Mouse (Mus musculus): Measurements from ENCODE around the gene Rps24. TPM values are rescaled to one million over a fixed set of nuclear protein-coding genes. Genes with fewer than 3 reads are reported as not detected.
A peak's percentile ranks its signal among the peaks of the same experiment; 100 is the strongest.

Gene Rps24
- polyA plus RNA-seq, 2 experiments = 888 to 1,839 TPM

GRCm38 (mm10) chr14:24530228-24530627 is 43.3 kb downstream of the Rps24 start:
- Histone ChIP-seq H3K9me3 (ENCODE audit: control insufficient read depth, low read length) (no peaks in the 10 kb centered on the region), H3K27me3 (ENCODE audit: control insufficient read depth, insufficient read depth, low read length) (no peaks in the 10 kb centered on the region), H3K27ac (no peak overlapping the region), H3K9ac (replicated peaks) (no peak overlapping the region), H3K4me2 (ENCODE audit: low read depth) (no peak overlapping the region), H3K4me1 (replicated peaks; ENCODE audit: control insufficient read depth in 2 of 2, insufficient read depth in 2 of 2, low read length in 1 of 2) (no peaks in the 10 kb centered on the region), H3K36me3 (replicated peaks; ENCODE audit: control insufficient read depth, insufficient read depth, low read depth) (no peaks in the 10 kb centered on the region), H3K4me3 (ENCODE audit: insufficient read depth in 1 of 2, low read depth in 2 of 2, low read length in 2 of 2) (no peak overlapping the region)
- ATAC-seq (ENCODE audit: insufficient read depth) (no peak), DNase-seq (ENCODE audit: low read depth in 3 of 3, low spot score in 3 of 3) (no peak)
- 10% methylated on average over 5 of the region's 6 CpGs for WGBS (ENCODE audit: insufficient replicate concordance)
- TF ChIP-seq CTCF (IDR thresholded peaks at IDR 0.05; ENCODE audit: low read depth) (no peak), EP300 (IDR thresholded peaks at IDR 0.05; ENCODE audit: low read depth) (no peak)

DNA sequence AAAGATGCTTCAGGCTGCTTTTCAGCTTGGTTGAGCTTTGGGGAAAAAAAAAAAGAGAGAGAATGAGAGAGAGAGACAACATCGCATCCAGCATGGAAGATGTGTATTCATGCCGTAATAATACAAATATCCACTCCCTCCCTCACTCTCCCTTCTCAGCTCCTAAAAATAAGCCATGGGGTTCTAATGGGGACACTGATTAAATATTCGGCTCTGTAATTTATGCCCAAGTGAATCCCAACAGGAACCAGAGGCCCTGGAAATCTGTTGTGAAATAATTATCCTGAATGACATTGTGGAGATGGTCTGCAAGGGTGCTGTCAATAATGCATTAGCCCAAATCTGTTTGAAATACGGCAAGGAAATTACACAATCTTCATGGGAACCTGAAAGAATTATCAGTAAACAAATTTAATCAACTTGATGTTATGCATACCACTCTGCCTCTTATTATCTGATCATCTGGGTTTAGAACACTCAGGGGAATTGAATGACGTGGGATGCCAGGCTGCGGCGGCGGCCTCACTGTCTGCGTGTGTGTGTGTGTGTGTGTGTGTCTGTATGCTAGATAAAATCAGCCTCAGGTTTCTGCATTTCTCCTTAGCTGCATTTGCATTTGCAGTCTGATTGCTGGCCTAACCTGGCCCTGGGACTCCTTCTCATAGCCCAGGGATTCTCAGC is 48.1 kb downstream of the Rps24 start:
- H3K36me3 ChIP-seq (replicated peaks; ENCODE audit: control insufficient read depth, insufficient read depth, low read depth) = no peaks in the 10 kb centered on the region
- H3K9ac ChIP-seq (replicated peaks) = no peak overlapping the region
- 75% methylated on average over 9 of the region's 9 CpGs for WGBS (ENCODE audit: insufficient replicate concordance)
- no peak overlapping the region for H3K27ac ChIP-seq
- H3K4me1 ChIP-seq (replicated peaks; ENCODE audit: control insufficient read depth in 2 of 2, insufficient read depth in 2 of 2, low read length in 1 of 2) = no peaks in the 10 kb centered on the region
- no peak overlapping the region for H3K4me3 ChIP-seq (ENCODE audit: insufficient read depth in 1 of 2, low read depth in 2 of 2, low read length in 2 of 2)
- no peaks in the 10 kb centered on the region for H3K27me3 ChIP-seq (ENCODE audit: control insufficient read depth, insufficient read depth, low read length)
- TF ChIP-seq EP300 (IDR thresholded peaks at IDR 0.05; ENCODE audit: low read depth) (no peak), CTCF (IDR thresholded peaks at IDR 0.05; ENCODE audit: low read depth) (no peak)
- H3K9me3 ChIP-seq (ENCODE audit: control insufficient read depth, low read length) = no peaks in the 10 kb centered on the region
- ATAC-seq (ENCODE audit: insufficient read depth) = no peak
- H3K4me2 ChIP-seq (ENCODE audit: low read depth) = no peak overlapping the region
- no peak for DNase-seq (ENCODE audit: low read depth in 3 of 3, low spot score in 3 of 3)

DNA sequence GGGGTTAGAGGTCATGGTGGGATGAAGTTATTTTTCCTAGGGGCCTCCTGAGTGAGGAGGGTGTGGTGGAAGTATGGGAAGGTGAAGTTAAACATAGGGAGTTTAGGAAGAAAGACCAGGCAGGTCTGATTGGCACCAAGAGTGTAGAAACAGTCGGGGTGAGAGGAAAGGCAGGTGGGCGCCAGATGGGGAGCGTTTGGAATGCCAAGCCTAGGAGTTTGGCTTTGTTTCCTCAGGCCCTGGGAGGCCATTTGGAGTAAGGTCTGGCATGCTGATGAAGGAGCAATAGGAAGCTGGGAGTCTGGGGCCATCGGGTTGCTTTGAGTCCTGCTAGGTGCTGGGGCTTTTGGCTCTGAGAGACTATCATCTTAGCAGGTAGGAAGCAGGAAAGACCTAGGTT is 56.0 kb downstream of the Rps24 start:
- 52% methylated on average over 4 of the region's 4 CpGs for WGBS (ENCODE audit: insufficient replicate concordance)
- Histone ChIP-seq H3K4me3 (ENCODE audit: insufficient read depth in 1 of 2, low read depth in 2 of 2, low read length in 2 of 2) (no peak overlapping the region), H3K4me1 (replicated peaks; ENCODE audit: control insufficient read depth in 2 of 2, insufficient read depth in 2 of 2, low read length in 1 of 2) (no peaks in the 10 kb centered on the region), H3K9ac (replicated peaks) (no peak overlapping the region), H3K36me3 (replicated peaks; ENCODE audit: control insufficient read depth, insufficient read depth, low read depth) (no peaks in the 10 kb centered on the region), H3K27me3 (ENCODE audit: control insufficient read depth, insufficient read depth, low read length) (no peaks in the 10 kb centered on the region), H3K4me2 (ENCODE audit: low read depth) (no peak overlapping the region), H3K9me3 (ENCODE audit: control insufficient read depth, low read length) (no peaks in the 10 kb centered on the region), H3K27ac (no peak overlapping the region)
- DNase-seq (ENCODE audit: low read depth in 3 of 3, low spot score in 3 of 3) (no peak), ATAC-seq (ENCODE audit: insufficient read depth) (no peak)
- TF ChIP-seq CTCF (IDR thresholded peaks at IDR 0.05; ENCODE audit: low read depth) (no peak), EP300 (IDR thresholded peaks at IDR 0.05; ENCODE audit: low read depth) (no peak)

GRCm38 (mm10) chr14:24544057-24544456 is 57.1 kb downstream of the Rps24 start:
- DNase-seq (ENCODE audit: low read depth in 3 of 3, low spot score in 3 of 3) = no peak
- no peaks in the 10 kb centered on the region for H3K9me3 ChIP-seq (ENCODE audit: control insufficient read depth, low read length)
- no peak overlapping the region for H3K9ac ChIP-seq (replicated peaks)
- H3K4me2 ChIP-seq (ENCODE audit: low read depth) = no peak overlapping the region
- no peak overlapping the region for H3K27ac ChIP-seq
- H3K36me3 ChIP-seq (replicated peaks; ENCODE audit: control insufficient read depth, insufficient read depth, low read depth) = no peaks in the 10 kb centered on the region
- no peak overlapping the region for H3K4me3 ChIP-seq (ENCODE audit: insufficient read depth in 1 of 2, low read depth in 2 of 2, low read length in 2 of 2)
- ATAC-seq (ENCODE audit: insufficient read depth) = no peak
- no peaks in the 10 kb centered on the region for H3K27me3 ChIP-seq (ENCODE audit: control insufficient read depth, insufficient read depth, low read length)
- H3K4me1 ChIP-seq (replicated peaks; ENCODE audit: control insufficient read depth in 2 of 2, insufficient read depth in 2 of 2, low read length in 1 of 2) = no peaks in the 10 kb centered on the region
- WGBS (ENCODE audit: insufficient replicate concordance) = 16% methylated on average over 2 of the region's 2 CpGs
- TF ChIP-seq CTCF (IDR thresholded peaks at IDR 0.05; ENCODE audit: low read depth) (0 out of 2 replicates have a peak, but pooled peaks have one; percentile 15), EP300 (IDR thresholded peaks at IDR 0.05; ENCODE audit: low read depth) (no peak)

Other genes with a start within 250 kb of the Rps24 start
- 2.1 and 2.2 TPM in 2 replicates for gene Dlg5, start 241.2 kb upstream of the Rps24 start, polyA plus RNA-seq (2012; rRNA removed)
- gene Dlg5, start 241.2 kb upstream of the Rps24 start, polyA plus RNA-seq (2014; fragmentation: Nextera tagmentation; extraction: Ambion mirVana) = 0.96 and 1.5 TPM in 2 replicates
- gene E330034G19Rik, start 193.9 kb upstream of the Rps24 start, polyA plus RNA-seq (2012; rRNA removed) = not detected in 2 replicates
- not detected in 2 replicates for gene E330034G19Rik, start 193.9 kb upstream of the Rps24 start, polyA plus RNA-seq (2014; fragmentation: Nextera tagmentation; extraction: Ambion mirVana)
- gene Polr3a, start 67 bp upstream of the Rps24 start, polyA plus RNA-seq (2012; rRNA removed) = 2.8 and 4.3 TPM in 2 replicates
- 4.6 and 5.4 TPM in 2 replicates for gene Polr3a, start 67 bp upstream of the Rps24 start, polyA plus RNA-seq (2014; fragmentation: Nextera tagmentation; extraction: Ambion mirVana)